Mouse (Mus musculus) fat pad, adult 2 months (tissue): ENCODE data around the gene Gm49368.

Experiments
- DNase-seq: peaks from one replicate; pipeline ENCODE4 v3.0.0-alpha.2; 2011; ENCODE audit warnings: low read depth, low spot score; ENCODE audit errors: extremely low read depth

The Gm49368 gene

GRCm38 (mm10) chr7:128056917-128057444, 5.5 kb upstream of the Gm49368 start:
- no peak for DNase-seq

DNA sequence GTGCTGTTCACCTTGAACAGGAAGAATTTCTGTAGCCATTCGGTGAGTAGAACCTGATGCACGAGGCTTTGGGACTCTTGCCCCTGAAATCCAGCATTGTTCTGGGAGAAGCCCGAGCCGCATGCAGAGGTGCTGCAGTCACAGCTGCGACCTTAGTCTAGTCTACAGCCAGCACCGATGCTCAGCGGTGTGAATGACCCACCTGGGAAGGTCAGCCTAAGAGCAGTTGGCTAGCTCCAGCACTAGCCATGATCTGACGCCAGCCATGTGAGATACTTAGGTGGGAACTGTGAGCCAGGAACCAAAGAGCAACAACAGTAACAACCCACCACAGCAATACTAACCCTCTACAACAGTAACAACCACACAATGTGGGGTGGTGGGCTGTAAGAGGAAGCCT, 4.6 kb upstream of the Gm49368 start:
- no peak for DNase-seq

DNA sequence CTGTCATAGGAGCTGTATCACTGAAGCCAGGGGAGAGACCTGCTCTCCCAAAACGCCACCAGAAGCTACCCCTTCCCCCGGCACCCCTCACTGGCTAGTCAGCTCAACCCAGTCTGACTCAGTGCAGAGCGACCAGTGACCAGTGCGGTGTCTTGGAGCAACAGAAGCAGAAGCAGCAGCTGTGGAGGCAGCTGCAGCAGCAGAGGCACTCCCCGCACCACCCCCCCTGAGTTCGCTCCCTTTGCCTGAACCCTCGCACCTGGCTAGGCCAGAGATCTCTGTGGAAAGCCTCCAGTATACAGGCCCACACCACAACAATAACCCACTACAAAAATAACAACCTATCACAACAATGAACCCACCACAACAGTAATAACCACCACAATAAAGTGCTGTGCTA, 3.9 kb upstream of the Gm49368 start:
- no peak for DNase-seq

- DNase-seq: no peak
These were observed 3.4 kb upstream of the Gm49368 start for GRCm38 (mm10) chr7:128059091-128059490.

GRCm38 (mm10) chr7:128063211-128063781, 813 bp downstream of the Gm49368 start:
- no peak for DNase-seq

GRCm38 (mm10) chr7:128065547-128065946, 3.1 kb downstream of the Gm49368 start:
- DNase-seq: no peak

DNA sequence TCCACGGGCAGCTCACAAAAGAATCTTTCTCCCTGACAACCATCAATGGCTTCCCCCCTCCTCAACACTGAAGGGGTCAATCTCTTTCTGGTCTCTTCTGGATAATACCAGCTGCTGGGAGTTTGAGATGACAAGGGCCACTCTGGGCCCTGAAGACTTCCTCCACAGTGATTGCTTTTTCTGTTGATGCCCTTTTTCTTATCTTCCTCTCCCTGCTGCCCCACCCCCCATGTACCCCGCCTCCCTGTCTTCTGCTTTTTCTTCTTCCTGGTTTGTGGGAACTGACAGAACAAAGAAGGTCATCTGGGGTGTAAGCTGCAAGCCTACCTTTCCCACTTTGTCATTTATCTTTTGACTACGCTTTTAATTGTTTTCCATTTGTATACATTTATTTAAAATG, 5.4 kb downstream of the Gm49368 start:
- no peak for DNase-seq

- DNase-seq: no peak
These were observed 7.4 kb downstream of the Gm49368 start for GRCm38 (mm10) chr7:128069844-128070243.

- no peak for DNase-seq
These were observed 9.3 kb downstream of the Gm49368 start for GRCm38 (mm10) chr7:128071816-128072215.

DNA sequence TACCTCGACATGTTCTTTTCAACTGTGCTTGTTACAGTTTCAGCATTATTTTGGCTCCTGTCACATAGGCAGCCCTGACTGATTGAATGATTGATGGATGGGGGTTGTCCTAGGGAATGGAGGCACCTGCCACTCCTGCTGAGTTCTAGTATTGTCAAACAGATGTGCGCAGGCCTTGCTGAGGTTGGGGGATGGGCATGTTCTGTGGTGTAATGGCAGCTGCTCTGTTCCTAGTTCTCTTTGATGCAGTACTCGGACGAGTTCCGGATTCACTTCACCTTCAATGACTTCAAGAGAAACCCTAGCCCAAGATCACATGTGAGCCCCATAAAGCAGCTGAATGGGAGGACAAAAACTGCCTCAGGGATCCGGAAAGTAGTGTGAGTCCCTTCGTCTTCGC, 17.5 kb downstream of the Gm49368 start:
- DNase-seq: no peak

GRCm38 (mm10) chr7:128089141-128089540, 26.7 kb downstream of the Gm49368 start:
- no peak for DNase-seq

DNA sequence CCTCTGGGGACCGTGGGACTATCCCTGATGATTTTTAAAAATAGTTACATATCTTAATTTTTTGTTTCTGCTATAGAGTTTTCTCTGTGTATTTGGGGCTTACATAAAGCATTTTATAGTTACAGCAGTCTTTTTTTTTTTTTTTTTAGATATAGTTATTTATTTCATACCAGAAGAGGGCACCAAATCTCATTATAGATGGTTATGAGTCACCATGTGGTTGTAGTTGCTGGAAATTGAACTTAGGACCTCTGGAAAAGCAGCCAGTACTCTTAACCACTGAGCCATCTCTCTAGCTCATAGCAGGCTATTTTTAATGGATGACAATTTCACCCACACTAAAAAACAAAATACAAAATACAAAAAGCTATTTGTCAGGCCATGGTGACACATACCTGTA, 35.7 kb downstream of the Gm49368 start:
- DNase-seq: no peak

- DNase-seq: no peak
These were observed 38.4 kb downstream of the Gm49368 start for GRCm38 (mm10) chr7:128100742-128101357.

- DNase-seq: no peak
These were observed 42.8 kb downstream of the Gm49368 start for GRCm38 (mm10) chr7:128105246-128105645.

DNA sequence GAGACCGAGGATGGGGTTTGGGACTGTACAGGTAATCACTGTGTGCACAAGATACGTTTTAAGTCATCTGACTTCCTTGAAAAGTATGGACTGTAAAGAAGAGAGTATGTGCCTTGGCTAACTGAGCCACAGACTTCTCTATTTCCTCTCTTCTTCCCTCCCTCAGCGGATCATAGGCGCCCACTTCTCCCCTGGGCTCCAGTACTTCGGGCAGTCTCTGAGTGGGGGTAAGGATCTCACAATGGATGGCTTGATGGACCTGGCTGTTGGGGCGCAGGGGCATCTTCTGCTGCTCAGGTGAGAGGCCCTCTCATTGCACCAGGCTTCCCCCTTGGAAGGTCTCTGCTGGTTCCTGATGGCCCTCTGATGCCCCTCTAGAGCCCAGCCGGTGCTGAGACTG, 45.0 kb downstream of the Gm49368 start:
- no peak for DNase-seq

DNA sequence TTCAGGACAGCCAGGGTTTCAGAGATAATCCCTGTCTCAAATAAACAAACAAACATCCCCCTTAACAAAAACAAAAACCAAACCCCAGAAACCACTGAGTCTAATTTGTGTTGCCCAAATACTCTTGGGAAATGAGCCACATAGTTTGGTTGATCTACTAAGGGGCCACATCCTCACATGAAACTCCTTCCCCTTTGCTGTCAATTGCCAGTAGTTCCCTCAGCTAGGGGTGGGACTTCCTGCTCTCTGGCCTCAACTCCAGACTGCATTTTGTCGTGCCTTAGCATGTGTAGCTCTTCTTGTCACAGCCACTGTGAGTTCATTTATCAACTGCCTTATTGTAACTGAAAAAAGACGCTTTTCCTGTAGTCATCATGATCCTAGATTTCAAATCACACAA, 47.8 kb downstream of the Gm49368 start:
- DNase-seq: no peak

DNA sequence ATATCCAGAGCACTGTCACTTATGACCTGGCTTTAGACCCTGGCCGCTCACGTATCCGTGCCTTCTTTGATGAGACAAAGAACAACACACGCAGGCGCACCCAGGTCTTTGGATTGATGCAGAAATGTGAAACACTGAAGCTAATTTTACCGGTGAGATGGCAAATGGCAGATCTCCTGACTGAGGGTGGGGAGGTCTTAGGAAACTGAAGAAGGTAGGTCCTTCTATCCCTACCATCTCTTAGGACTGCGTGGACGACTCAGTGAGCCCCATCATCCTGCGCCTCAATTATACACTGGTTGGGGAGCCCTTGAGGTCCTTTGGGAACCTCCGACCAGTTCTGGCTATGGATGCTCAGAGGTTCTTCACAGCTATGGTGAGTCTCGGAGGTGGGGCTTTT, 49.6 kb downstream of the Gm49368 start:
- DNase-seq: no peak

- DNase-seq: no peak
These were observed 52.1 kb downstream of the Gm49368 start for GRCm38 (mm10) chr7:128114371-128115105.

- no peak for DNase-seq
These were observed 52.9 kb downstream of the Gm49368 start for GRCm38 (mm10) chr7:128115211-128115958.

DNA sequence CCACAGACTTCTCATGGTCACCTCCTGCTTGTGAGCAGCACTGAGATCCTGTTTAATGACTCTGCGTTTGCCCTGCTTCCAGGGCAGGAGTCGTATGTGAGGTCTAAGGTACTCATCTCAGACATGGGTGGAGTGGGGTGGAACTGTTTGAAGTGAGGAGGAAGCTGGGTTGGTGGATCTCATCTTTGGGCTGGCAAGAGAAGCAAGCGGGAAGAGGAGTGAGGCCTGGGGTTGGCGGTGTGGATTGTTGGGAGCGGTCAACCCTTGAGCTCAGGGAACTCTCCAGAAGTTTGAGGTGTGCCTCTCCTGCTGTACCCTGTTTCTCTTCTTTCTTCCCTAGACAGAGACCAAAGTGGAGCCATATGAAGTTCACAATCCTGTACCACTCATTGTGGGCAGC, 53.9 kb downstream of the Gm49368 start:
- no peak for DNase-seq

DNA sequence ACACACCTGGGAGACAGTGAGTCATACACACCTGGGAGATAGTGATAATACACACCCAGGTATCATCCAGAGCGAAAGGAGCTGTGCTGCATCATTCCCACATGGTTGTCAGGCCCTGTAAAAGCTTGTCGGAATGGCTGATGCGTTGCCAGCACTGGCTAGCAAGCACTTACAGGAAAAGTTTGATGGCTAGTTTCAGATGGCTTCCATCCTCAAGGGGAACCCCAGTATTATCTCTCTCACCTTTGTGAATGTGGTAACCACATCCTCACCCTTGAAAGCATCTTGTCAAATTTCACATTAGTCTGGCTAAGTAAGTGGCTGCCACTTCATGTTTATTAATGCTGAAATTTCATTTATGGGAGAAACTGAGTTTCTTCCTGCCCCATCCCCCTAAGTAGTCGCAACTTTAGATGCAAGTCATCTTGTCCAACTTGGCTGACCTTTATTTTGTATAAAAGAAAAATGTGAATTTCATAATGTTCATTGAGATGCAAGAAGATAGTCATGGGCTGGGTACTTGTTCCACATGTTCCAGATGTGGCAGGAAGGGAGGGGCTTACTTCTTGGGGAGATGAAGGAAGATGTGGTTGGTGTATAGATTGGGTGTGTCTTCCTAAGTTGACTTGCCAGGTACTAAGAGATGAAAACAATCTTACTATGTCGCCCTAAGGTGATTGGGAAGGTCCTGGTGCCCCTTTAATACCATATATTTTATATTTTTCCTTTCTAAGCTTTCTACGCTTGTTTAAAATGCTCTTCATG, 57.4 kb downstream of the Gm49368 start:
- no peak for DNase-seq
